Mouse (Mus musculus) neural tube, embryonic 11.5 days (tissue): ENCODE measurements around the gene Tcl1. TPM values are rescaled to one million over a fixed set of nuclear protein-coding genes. Genes with fewer than 3 reads are reported as not detected.
"Not testable (repeated sequence)": the region's sequence is repeated elsewhere in the genome, so short reads cannot be mapped to it uniquely, and the experiment has no call there.

ENCODE experiments used
- ATAC-seq: fragments of 200-750 bp; cut with Nextera tagmentation; 2 replicates; pipeline ENCODE4 v1.8.0; 2017; ENCODE audit warnings: moderate number of reproducible peaks, mild to moderate bottlenecking, moderate TSS enrichment, moderate library complexity; ENCODE audit not compliant: insufficient read depth, low FRiP score, low TSS enrichment
- DNase-seq: peaks from one replicate; pipeline ENCODE4 v3.0.0-alpha.2; 2015; ENCODE audit warnings: low spot score
- H3K27ac ChIP-seq: fragments of 300-500 bp; sonication (generic); 2 replicates; pipeline ENCODE4 v1.5.1; 2014; ENCODE audit warnings: low read depth, mild to moderate bottlenecking, low read length
- H3K27me3 ChIP-seq: fragments of 300-500 bp; sonication (generic); 2 replicates; pipeline ENCODE4 v1.6.1; 2014; ENCODE audit warnings: mild to moderate bottlenecking, low read length, mixed read lengths; ENCODE audit not compliant: control insufficient read depth, insufficient read depth
- H3K36me3 ChIP-seq: fragments of 300-500 bp; sonication (generic); 2 replicates; pipeline ENCODE4 v1.6.1; 2014; ENCODE audit warnings: mild to moderate bottlenecking, low read length, moderate library complexity, mixed read lengths; ENCODE audit not compliant: control insufficient read depth, insufficient read depth
- H3K4me1 ChIP-seq: fragments of 300-500 bp; sonication (generic); 2 replicates; pipeline ENCODE4 v1.6.1; 2014; ENCODE audit warnings: low read length, mixed read lengths; ENCODE audit not compliant: control insufficient read depth, insufficient read depth
- H3K4me2 ChIP-seq: fragments of 300-500 bp; sonication (generic); 2 replicates; pipeline ENCODE4 v1.6.1; 2014; ENCODE audit warnings: low read depth, mild to moderate bottlenecking, moderate library complexity
- H3K4me3 ChIP-seq: fragments of 300-500 bp; sonication (generic); 2 replicates; pipeline ENCODE4 v1.5.1; 2014; ENCODE audit warnings: low read depth, low read length
- H3K9ac ChIP-seq: fragments of 300-500 bp; sonication (generic); 2 replicates; pipeline ENCODE4 v1.6.1; 2014; ENCODE audit warnings: mild to moderate bottlenecking, low read length
- H3K9me3 ChIP-seq: fragments of 300-500 bp; sonication (generic); 2 replicates; pipeline ENCODE4 v1.6.1; 2016; ENCODE audit warnings: low read length; ENCODE audit not compliant: control insufficient read depth
- WGBS: fragments of 180-500 bp; shearing (Covaris S2); extraction: QIAGEN DNeasy Blood & Tissue Kit; methylation state at CpG from one replicate; pipeline ENCODE4 v1.1.7; 2014; 5-methylcytosine and 5-hydroxymethylcytosine counted together
- polyA plus RNA-seq: library from polyadenylated mRNA; unstranded; fragments of >200 nt; fragmentation: Nextera tagmentation; extraction: Ambion mirVana; gene quantifications from 2 replicates; pipeline ENCODE4 v1.2.1, GENCODE M21; 2014

Gene Tcl1
- polyA plus RNA-seq, 1 experiment from 2014 or later, result not detected

DNA sequence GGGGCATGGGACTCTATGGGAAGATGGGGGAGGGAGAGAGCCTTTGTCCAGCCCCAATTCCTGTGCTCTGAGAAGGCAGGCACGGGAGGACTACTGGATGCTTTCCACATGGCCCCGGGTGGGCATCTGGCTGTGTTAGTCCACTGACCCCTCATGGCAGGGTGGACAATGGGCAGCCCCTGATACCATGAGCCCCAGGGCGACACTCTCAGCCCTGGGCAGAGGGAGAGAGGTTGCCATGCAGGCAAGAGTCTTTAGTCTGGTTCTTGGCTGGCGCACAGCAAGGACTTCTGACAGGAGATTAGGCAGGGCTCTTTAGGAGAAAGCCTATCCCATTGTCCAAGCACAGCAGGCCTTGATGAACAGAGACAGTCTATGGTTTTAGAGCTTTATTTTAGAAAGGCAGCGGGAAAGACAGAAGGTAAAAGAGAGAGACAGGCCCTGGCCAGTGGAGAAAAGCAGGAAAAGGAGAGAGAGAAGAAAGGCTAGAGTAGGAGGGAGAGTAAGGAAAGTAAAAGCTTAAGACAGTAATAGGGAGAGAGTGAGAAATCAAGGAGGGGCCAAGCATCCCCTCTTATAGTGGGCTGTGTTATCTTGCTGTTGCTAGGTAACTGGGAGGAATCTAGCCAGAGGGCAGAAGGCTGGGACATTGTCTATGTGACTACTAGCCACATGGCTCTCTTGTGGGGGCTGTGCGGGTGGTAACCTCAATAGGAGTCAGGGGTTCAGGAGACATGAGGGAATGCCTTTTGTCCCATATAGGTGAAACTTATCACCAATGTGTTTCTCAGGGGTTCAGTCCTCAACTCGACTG is 22.7 kb downstream of the Tcl1 start:
- not testable (repeated sequence) for ATAC-seq, H3K27ac ChIP-seq

DNA sequence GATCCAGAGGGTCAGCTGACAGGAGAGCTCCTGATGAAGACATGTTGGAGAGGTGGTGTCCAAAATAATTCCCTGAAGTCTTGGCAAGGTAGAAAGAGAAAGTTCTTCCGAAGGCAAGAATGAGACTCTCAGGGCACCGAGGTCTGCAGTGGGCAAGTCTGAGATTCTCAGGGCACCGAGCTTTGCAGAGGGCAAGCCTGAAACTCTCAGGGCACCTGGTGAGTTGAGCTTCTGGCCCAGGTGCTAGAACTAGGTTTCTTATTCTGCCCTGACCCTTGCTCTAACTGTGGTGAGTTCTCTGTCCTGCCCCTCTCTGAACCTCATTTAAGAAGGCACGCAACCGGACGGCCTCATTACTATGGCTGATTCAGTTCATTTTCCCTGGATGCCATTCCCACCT is 31.9 kb downstream of the Tcl1 start, which contains the start of gene Tcl1b3:
Gene Tcl1b3, plus strand, starts transcription at position 301 of the 400 bp plus-strand sequence.
- H3K27ac ChIP-seq, H3K9ac ChIP-seq, H3K4me2 ChIP-seq, DNase-seq, H3K4me1 ChIP-seq, H3K4me3 ChIP-seq, H3K27me3 ChIP-seq, H3K36me3 ChIP-seq, ATAC-seq, H3K9me3 ChIP-seq: not testable (repeated sequence)
- WGBS, result 95% methylated on average over 6 of the region's 6 CpGs

More for the DNA sequence above, 22.7 kb downstream of the Tcl1 start:
- H3K4me2 ChIP-seq, H3K4me1 ChIP-seq, H3K27me3 ChIP-seq, H3K36me3 ChIP-seq, H3K4me3 ChIP-seq, H3K9ac ChIP-seq, DNase-seq, H3K9me3 ChIP-seq: not testable (repeated sequence)
- WGBS, result 42% methylated on average over 7 of the region's 7 CpGs

DNA sequence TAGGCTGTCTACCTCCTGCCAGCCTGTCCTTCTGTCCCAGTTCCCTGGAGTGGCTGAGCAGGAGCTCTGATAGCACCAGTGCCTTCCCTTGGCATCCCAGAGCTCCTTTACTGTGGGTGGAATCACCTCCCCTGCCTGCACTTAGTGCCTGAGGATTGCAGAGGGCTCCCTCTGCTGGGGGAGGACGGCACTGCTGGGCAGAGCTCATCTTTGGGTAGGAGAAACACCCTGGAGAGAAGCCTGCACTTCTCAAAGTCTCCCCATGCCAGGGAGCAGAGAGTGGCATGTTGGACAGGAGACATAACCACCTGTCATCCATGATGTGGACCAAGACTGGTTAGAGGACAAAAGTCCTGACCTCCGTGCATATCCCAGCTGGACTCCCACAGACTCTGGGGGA is 33.6 kb downstream of the Tcl1 start:
- WGBS, result 48% methylated on average over 2 of the region's 2 CpGs
- not testable (repeated sequence) for H3K4me1 ChIP-seq, H3K9ac ChIP-seq, H3K36me3 ChIP-seq, DNase-seq, H3K4me2 ChIP-seq, H3K4me3 ChIP-seq, ATAC-seq, H3K9me3 ChIP-seq, H3K27ac ChIP-seq, H3K27me3 ChIP-seq

DNA sequence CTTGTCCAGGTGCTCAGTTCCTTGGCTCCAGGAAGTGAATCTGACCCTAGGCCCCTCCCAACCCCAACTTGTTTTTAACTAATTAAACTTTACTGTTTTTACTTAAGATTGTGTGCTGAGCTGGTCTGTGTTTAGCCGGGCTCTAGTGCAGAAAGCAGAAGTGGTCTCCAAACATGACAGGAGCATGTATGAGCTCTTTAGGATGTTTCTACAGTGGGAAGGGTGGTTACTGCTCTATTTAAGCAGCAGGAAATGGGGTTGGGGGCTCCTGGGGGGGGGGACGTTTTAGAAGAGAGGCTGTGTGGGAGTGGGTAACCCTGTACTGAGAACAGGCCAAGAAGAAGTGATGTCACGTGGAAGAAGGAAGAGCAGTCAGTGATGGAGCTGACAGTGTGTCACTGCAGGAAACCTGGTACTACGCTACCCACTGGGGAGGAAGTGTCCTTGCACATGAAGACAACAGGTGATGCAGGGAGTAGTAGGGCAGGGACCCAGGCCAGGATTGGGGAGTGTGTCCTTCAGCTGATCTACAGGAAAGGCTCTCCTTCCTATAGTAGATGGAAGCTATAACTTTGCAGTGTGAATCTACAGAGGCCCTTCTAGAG is 41.5 kb downstream of the Tcl1 start:
- H3K27ac ChIP-seq, H3K4me2 ChIP-seq, H3K9me3 ChIP-seq, H3K27me3 ChIP-seq, H3K4me1 ChIP-seq, H3K9ac ChIP-seq, H3K4me3 ChIP-seq, DNase-seq, ATAC-seq, H3K36me3 ChIP-seq: not testable (repeated sequence)
- WGBS, result 85% methylated on average over 4 of the region's 4 CpGs

DNA sequence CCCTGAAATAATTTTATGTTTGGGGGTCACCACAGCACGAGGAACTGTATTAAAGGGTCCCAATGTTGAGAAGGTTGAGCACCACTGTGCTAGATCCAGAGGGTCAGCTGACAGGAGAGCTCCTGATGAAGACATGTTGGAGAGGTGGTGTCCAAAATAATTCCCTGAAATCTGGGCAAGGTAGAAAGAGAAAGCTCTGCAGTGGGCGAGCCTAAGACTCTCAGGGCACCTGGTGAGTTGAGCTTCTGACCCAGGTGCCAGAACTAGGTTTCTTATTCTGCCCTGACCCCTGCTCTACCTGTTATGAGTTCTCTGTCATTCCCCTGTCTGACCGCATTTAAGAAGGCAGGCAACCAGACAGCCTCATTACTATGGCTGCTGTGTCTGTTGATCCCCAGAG is 46.5 kb downstream of the Tcl1 start, which contains the start of gene Tcl1b5:
Gene Tcl1b5, plus strand, starts transcription at position 301 of the 400 bp plus-strand sequence.
- H3K4me2 ChIP-seq, DNase-seq, H3K9me3 ChIP-seq, H3K4me3 ChIP-seq, H3K27ac ChIP-seq, H3K36me3 ChIP-seq, H3K4me1 ChIP-seq, ATAC-seq, H3K27me3 ChIP-seq, H3K9ac ChIP-seq: not testable (repeated sequence)
- 76% methylated on average over 3 of the region's 3 CpGs for WGBS

DNA sequence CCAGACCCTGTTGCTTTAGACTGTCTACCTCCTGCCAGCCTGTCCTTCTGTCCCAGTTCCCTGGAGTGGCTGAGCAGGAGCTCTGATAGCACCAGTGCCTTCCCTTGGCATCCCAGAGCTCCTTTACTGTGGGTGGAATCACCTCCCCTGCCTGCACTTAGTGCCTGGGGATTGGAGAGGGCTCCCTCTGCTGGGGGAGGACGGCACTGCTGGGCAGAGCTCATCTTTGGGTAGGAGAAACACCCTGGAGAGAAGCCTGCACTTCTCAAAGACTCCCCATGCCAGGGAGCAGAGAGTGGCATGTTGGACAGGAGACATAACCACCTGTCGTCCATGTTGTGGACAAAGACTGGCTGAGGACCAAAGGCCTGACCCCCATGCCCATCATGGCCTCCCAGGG is 48.3 kb downstream of the Tcl1 start:
- not testable (repeated sequence) for H3K4me2 ChIP-seq, H3K27me3 ChIP-seq, H3K27ac ChIP-seq, H3K4me1 ChIP-seq, H3K4me3 ChIP-seq, H3K9me3 ChIP-seq, DNase-seq, H3K36me3 ChIP-seq, H3K9ac ChIP-seq, ATAC-seq
- WGBS, result 36% methylated on average over 2 of the region's 2 CpGs

DNA sequence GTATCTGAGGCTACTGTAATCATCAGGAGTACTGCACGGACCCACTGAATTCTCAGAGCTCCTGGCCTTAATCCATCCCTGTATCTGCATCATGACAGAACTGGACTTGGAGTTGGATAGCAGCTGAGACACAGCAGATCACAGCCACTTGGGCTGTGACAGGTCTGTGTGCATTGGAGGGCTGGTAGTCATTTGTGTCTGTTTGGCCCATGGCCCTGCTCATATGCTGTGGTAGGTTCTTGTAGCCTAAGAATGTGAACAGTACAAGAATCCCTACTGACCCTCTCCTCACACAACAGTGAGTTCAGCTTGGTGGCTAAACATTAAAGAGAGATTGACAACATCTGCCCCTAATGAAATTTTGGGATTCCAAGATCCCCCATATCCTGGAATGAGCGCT is 49.2 kb downstream of the Tcl1 start:
- ATAC-seq, result no peak
- Histone ChIP-seq H3K4me2 (no peak overlapping the region), H3K9me3 (no peaks in the 10 kb centered on the region), H3K4me3 (no peak overlapping the region), H3K27ac (no peak overlapping the region), H3K9ac (no peak overlapping the region), H3K36me3 (no peaks in the 10 kb centered on the region), H3K27me3 (no peaks in the 10 kb centered on the region), H3K4me1 (no peaks in the 10 kb centered on the region)
- DNase-seq, result no peak
- WGBS, result 83% methylated on average over 2 of the region's 2 CpGs
